Mouse (Mus musculus) MEL (cell line): ENCODE results near the gene Enox1.

Source experiments
- SIN3A ChIP-seq: IDR thresholded peaks from 2 replicates; pipeline ENCODE4 v1.6.1; 2012; ENCODE audit warnings: low read length, improper control_type of control experiment, inconsistent platforms
- TAL1 ChIP-seq: IDR thresholded peaks from 2 replicates; pipeline ENCODE4 v1.6.1; 2012; ENCODE audit warnings: mild to moderate bottlenecking, inconsistent platforms, low read length, moderate library complexity, mixed read lengths
- ZNF384 ChIP-seq: IDR thresholded peaks from 2 replicates; pipeline ENCODE4 v1.6.1; 2012; ENCODE audit warnings: low read depth, mild to moderate bottlenecking, inconsistent platforms, low read length, improper control_type of control experiment

DNA sequence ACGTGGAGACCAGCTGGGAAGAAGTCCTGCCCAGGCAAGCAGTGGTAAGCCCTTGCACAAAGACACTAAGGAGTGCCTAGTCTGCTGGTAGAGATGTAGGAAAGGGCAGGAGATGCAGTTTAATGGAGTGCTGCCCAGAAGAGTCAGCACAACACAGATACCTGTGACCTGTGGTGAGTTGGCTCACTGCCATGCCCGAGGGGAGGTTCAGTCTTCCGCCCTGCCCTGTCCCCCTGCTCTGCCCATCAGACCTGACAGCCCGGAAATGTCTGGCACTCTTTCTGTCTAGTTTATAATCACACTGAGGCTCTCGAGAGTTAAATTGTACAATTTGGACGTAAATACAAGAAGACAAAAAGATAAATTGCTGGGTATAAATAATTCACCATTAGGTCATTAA lies 7.8 kb downstream of the Enox1 start:
- TF ChIP-seq SIN3A (no peak), TAL1 (no peak), ZNF384 (no peak)
